Mouse (Mus musculus): ENCODE measurements around the gene Hist2h2ab.
"Not testable (repeated sequence)": the region's sequence is repeated elsewhere in the genome, so short reads cannot be mapped to it uniquely, and the experiment has no call there.

The Hist2h2ab gene

GRCm38 (mm10) chr3:96197129-96197749, 22.4 kb upstream of the Hist2h2ab start:
- peak; percentile 92 to 94 for DNase-seq (ENCODE audit: low spot score in 2 of 2)

DNA sequence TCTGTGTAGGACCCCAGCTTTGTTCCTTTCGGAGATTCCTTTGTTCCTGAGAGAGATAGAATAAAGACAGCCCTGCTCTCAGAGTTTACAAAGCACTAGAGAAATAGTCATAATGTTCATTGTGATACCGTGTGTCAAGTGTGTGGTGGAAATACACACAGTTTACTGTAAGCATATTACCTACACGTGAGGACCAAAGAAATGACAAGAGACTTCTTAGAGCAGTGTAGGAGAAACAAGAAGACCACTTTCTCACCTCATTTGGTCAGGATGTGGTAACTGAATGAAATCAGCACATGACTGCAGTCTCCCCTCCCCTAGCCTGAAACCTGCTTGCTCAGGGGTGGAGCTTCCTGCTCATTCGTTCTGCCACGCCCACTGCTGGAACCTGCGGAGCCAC, 21.5 kb upstream of the Hist2h2ab start:
- DNase-seq (ENCODE audit: low spot score in 2 of 2), result no peak

GRCm38 (mm10) chr3:96198601-96199251, 20.9 kb upstream of the Hist2h2ab start:
- not testable (repeated sequence) for DNase-seq (ENCODE audit: low spot score in 2 of 2)

DNA sequence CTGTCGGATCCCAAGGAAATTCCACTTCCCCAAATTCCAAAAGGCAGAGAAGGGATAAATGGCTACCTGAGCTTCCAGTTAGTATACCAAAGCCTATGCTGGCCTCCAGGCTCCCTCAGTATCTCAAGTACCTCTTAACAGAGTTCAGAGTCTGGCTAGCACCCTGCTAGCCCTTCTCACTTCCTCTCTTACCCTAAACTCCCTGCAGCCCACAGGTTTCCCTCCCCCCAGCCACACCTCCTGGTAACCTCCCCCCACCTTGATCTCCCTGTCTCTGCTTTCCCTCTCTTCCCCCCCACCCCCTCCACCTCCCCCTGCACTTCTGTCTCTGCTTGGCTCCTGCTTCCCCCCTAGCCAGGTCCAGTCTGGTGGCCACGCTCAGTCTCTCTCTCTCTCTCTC, 19.9 kb upstream of the Hist2h2ab start:
- no peak for DNase-seq (ENCODE audit: low spot score in 2 of 2)

DNA sequence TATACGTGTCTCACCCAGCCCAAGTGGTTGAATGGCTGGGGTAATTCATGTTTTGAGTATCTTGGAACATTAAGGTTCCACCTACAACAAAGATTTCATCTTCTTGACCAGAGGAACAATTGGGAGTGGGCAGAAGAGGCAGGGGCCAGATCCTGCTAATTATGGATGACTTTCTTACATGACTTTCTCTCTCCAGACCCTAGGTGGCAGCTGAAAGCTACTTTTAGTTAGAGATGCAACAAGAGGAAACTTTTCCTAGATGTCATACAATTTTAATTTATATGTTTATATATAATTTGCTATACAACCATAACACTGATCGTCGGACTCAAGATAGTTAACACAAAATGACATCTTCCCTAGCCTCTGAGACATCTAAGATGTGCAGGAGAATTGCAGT, 11.8 kb upstream of the Hist2h2ab start:
- no peak for DNase-seq (ENCODE audit: low spot score in 2 of 2)

GRCm38 (mm10) chr3:96209242-96209641, 10.4 kb upstream of the Hist2h2ab start:
- no peak for DNase-seq (ENCODE audit: low spot score in 2 of 2)

GRCm38 (mm10) chr3:96219191-96219641, 449 bp upstream of the Hist2h2ab start:
- DNase-seq (ENCODE audit: low spot score in 2 of 2), result no peak

DNA sequence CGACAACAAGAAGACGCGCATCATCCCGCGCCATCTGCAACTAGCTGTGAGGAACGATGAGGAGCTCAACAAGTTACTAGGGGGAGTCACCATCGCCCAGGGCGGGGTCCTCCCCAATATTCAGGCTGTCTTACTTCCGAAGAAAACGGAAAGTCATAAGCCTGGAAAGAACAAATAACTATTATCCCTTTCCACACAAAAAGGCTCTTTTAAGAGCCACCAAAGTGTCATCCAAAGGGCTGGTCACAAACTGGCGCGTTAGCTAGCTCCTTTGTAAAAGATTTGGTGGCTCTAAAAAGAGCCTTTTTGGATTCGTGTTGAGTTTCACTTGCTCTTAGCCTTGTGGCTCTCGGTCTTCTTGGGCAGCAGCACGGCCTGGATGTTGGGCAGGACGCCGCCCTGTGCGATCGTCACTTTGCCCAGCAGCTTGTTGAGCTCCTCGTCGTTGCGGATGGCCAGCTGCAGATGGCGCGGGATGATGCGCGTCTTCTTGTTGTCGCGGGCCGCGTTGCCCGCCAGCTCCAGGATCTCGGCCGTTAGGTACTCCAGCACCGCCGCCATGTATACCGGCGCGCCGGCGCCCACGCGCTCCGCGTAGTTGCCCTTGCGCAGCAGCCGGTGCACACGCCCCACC, 583 bp downstream of the Hist2h2ab start:
- DNase-seq (ENCODE audit: low spot score in 2 of 2), result not testable (repeated sequence)

DNA sequence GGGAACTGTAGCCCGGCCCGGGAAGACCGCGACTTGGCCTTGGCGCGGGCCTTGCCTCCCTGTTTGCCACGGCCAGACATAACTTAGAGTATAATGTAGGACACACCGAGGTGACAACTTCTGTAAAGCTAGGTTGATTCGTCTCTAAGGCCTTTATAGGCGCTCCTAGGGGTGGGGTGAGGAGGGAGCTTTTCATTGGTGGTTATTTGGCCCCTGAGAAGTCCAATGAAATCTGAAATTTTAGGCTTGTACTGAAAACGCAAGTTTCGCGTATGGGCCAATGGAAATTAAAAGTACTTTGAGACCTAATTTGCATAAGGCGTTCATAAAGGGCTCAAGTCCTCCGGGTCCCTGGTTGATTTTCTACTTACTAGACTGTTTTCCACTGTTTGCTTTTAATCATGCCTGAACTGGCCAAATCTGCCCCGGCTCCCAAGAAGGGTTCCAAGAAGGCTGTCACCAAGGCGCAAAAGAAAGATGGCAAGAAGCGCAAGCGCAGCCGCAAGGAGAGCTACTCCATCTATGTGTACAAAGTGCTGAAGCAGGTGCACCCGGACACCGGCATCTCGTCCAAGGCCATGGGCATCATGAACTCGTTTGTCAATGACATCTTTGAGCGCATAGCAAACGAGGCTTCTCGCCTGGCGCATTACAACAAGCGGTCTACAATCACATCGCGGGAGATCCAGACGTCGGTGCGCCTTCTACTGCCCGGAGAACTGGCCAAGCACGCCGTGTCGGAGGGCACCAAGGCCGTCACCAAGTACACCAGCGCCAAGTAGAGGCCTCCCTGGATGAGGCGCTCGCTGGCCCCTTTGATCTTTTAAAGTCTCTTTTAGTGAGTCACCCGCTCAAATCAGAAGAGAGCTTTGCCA, 1.3 kb downstream of the Hist2h2ab start, which contains the start of the genes Hist2h2ac and Hist2h2be:
Gene Hist2h2ac (minus strand): TSS at position 116 of the 875 bp plus-strand sequence.
Gene Hist2h2be (plus strand): TSS at position 355 of the 875 bp plus-strand sequence.
- DNase-seq (ENCODE audit: low spot score in 2 of 2), result peak; percentile 78 to 87

DNA sequence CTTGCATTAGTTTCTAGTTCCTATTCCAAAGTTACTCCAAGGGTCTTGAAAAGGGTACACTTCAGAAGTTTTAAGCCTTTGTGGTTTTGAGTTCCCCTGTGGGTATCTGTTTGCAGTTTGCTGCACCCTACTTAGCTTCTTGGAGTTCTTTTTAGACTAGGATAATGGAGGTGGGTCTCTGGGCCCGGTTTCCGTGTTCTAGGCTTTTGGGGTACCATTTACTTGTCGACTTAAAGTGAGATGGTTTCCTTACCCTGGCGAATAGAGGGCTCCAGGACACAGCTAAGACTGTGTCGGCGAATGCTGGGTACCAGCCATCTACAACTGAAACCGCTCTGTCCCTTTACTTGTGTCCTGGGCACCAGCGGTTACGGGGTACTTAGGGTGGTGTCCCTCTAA, 2.0 kb downstream of the Hist2h2ab start:
- no peak for DNase-seq (ENCODE audit: low spot score in 2 of 2)

- DNase-seq (ENCODE audit: low spot score in 2 of 2), result no peak
Measured at GRCm38 (mm10) chr3:96222774-96223173, 3.1 kb downstream of the Hist2h2ab start.

GRCm38 (mm10) chr3:96225421-96225820, 5.8 kb downstream of the Hist2h2ab start:
- DNase-seq (ENCODE audit: low spot score in 2 of 2), result no peak

- DNase-seq (ENCODE audit: low spot score in 2 of 2), result no peak
Measured at GRCm38 (mm10) chr3:96226695-96227648, 7.3 kb downstream of the Hist2h2ab start.

- DNase-seq (ENCODE audit: low spot score in 2 of 2), result no peak
Measured at GRCm38 (mm10) chr3:96228828-96229227, 9.2 kb downstream of the Hist2h2ab start.

- DNase-seq (ENCODE audit: low spot score in 2 of 2), result no peak
Measured at GRCm38 (mm10) chr3:96230404-96230803, 10.7 kb downstream of the Hist2h2ab start.

DNA sequence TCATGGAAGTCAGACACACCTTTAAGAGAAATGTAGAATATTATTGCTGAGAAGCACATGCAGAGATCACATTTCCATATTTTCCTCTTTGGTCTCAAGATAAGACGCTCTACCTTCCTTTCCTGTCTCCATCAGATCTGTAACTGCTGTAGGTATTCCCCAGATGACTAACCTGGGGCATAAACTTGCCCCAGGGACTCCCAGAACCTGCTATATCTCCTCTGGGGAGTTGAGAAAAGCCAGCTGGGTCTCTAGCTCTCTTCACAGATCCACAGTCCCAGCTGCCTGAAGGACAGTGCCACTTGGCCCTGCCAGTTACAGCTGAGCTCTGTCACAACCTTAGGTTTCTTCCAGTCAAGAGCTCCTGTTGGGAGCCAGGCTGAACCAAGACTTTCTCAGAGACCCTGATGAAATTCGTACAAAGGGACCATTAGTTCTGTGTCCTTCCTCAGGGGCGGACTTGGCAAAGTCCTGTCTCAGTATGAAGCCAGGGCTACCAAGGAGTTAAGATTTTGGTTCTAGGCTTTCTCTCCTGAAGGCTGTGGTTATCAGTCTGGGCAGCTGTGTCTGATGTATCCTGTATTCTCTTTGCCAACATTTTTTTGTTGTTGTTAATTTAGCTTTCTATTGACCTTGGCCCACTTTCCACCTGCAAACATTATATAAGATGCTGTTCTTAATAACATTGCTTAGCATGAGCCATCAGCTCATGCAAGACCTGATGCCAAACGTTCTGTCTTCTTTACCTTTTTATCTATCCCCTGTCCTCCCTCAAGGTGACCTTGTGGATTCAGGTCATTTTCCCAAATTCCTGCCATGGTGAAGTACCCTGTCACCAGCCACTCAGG, 11.5 kb downstream of the Hist2h2ab start:
- DNase-seq (ENCODE audit: low spot score in 2 of 2), result no peak

DNA sequence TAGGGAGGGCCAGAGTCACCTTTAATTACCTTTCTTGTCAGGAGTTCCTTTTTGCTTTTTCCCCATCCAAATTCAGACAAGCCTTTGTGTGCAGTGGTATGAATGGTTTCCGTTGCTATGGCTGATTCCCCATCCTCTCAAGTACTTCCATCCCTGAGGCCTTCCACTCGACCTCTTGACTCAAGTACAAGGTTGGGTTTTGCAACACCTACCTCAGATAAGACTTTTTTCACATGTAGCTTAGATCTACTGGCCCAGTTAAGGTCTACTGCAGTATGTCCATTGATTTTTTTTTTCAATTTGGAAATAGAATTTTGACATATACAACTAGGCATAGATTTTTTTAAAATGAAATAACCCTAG, 12.1 kb downstream of the Hist2h2ab start:
- DNase-seq (ENCODE audit: low spot score in 2 of 2), result no peak

GRCm38 (mm10) chr3:96234914-96235313, 15.2 kb downstream of the Hist2h2ab start:
- DNase-seq (ENCODE audit: low spot score in 2 of 2), result no peak

GRCm38 (mm10) chr3:96235836-96236235, 16.2 kb downstream of the Hist2h2ab start:
- DNase-seq (ENCODE audit: low spot score in 2 of 2), result no peak

- DNase-seq (ENCODE audit: low spot score in 2 of 2), result no peak
Measured at GRCm38 (mm10) chr3:96236834-96237334, 17.2 kb downstream of the Hist2h2ab start.

Data from right cerebral cortex, postnatal 36 days (tissue).